Mouse (Mus musculus) left cerebral cortex, adult 11 months (tissue): Measurements from ENCODE around the gene Rsbn1.

Source experiments
- DNase-seq: peaks from one replicate; pipeline ENCODE4 v3.0.0; 2022; ENCODE audit warnings: low spot score

Gene Rsbn1

DNA sequence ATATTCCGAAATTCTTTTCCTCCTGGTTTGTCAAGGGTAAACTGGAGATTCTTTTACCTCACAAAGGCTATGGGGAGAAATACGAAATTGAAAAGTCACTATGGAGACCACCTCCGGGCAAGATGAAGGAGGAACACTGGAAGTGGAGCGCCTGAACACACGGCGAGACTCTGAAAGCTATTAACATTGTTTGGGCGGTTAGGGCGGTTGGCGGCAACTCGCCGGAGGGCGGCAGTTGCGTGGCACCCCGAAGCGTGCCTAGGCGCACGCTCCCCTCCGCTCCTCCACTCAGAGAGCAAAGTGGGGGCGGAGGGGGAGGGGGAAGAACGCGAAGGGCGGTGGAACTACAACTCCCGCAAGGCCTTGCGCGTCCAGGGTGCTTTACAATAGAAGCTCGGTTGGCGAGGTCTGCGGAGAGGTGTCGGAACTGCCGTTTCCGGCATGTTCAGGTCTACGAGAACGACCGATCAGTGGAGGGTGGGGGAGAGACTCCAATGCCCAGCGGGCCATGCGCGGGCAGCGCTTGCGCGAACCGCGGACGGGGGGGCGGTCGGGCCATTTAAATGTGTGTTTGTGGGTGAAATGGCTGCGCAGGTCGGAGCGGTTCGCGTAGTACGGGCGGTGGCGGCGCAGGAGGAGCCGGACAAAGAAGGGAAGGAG lies at the start of gene Rsbn1:
TSS of gene Rsbn1 (plus strand) at position 111 of the 660 bp plus-strand sequence.
- DNase-seq = peak; percentile 96

DNA sequence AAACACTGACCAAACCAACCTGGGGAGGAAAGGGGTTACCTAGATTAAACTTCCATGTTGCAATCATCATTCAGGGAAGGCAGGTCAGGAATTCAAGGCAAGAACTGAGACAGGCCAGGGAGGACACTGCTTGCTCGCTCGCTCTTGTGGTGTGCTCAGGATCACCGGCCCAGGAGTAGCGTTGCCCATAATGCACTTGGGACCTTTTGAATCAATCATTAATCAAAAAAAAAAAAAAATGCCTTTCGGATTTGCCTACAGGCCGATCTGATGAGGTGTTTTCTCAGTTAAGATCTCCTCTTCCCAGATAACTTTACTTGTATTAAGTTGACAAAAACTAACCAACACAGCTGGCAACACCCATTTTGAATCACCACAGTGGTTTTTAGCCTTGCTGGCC lies 49.7 kb upstream of the Rsbn1 start:
- no peak for DNase-seq

DNA sequence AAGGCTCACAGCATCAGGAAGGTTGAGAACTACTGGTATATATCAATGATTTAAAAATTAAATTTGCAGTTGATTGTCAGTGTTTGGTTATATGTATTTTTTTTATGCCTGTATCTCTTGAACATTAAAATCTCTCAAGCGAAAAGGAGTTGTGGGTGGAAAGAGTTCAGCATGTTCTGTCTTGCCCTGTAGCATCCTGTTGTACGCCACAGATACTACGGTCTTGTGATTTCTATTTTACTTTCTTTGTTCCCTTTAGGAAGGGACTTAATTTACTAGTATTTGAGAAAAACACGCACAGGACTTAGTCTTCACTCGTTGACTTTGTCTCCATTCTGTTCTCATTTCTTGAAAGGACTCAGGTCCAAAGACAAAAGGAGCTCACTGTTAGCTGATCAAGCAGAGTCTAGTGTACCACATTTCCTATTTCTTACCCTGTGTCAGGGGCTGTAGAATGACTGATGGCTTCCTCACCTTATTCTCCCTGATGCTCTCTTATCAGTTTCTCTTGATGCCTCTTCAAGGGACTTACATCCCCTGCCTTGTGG lies 46.4 kb upstream of the Rsbn1 start:
- no peak for DNase-seq

DNA sequence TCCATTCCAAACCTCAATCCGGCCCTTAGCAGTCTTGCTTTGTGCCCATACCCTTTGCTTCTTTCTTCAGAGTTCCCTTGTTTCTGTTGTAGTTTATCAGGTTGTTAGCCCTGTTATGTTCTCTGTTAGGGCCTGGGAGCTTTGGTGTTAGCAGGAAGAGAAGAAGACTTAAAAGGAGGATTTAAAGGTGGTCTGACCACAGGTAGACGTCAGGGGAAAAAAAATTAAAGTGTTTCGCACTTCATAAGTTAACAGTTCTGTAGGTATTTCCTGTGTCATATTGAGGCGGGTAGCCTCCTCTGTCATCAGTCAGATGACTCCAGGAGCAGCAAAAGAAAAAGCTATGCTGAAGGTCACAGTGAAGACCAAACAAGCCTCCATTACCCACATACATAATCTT lies 45.9 kb upstream of the Rsbn1 start:
- DNase-seq = no peak

DNA sequence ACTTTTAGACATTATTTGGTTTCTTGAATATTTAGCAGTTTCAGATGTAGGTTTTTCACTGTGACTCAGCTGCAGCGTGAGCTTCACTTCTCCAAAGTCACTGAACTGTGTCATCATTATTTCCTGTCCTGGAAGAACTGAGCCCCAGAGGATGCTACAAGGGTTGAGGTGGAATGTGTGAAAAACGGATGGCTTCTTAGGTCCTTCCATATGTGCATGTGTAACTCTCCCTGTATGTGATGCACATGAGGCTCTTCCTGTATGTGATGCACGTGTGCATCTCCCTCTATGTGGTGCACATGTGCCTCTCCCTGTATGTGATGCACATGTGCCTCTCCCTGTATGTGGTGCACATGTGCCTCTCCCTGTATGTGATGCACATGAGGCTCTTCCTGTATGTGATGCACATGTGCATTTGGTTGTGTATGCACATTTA lies 41.2 kb upstream of the Rsbn1 start:
- no peak for DNase-seq

DNA sequence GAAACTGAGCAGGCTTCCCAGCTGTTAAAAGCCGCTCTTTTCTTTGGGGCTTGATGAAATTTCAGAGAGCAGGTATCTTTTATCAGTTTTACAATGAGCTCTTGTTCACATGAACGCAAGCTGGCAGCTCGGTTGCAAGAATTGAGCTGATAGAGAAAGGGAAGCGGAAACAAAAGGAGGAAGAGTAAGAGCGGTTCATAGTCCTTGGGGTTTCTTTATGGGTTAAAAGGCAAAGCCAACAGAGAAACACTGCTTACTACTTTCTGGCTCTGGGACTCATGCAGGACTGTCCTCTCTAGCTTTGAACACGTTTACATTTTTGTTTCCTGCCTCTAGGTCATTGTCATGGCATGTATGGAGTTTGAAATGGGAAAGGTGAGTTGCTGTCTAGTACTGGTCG lies 39.6 kb upstream of the Rsbn1 start:
- DNase-seq = no peak

DNA sequence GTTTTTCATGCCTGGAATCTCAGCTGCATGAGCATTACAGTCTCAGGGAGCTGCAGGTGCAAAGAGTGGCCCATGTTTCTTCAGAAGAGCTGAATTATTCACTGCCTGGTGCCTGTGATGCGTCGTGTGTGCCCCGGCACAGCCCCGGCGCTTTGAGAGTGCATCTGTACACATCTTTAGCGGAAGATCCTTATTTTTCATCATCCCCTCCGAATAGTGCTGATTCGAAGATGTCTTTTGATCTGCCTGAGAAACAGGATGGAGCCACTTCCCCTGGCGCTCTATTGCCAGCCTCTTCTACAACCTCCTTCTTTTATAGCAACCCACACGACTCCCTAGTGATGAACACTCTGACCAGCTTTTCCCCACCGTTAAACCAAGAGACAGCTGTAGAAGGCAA lies 28.0 kb upstream of the Rsbn1 start:
- DNase-seq = no peak

DNA sequence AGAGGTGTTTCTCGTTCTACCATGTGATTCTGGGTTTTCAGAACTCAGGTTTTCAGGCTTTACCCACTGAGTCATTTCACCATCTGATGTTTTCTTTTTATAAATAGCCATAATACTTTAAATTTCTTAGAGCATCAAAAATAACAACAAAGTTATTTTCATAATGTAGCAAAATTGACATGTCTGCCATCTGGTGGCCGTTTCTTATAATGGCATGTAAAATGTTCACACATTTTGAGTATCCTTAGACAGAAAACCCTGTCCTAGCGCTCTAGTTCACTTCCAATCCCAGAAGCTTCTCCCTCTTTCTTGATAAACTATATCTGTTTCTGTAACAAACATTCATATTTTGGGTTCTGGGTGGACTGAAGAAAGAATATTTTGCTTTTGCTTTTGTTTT lies 26.3 kb upstream of the Rsbn1 start:
- DNase-seq = no peak

DNA sequence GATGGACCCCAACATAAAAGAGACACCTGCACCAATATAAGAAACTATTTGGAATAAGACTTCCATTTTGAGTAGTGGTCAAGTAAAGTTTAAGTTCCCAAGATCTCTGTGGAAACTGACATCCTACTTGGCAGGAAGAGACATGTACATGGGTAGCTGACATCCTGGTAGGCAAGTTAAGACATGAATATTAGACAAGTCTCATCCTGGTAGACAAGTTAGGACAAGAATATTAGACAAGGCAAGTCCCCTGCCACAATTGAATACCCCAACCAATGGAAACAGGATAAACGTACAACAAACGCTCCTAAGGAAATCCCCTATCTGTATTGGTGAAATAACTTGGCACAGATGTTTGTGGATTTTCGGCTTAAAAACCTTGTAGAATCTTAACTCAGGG lies 20.5 kb upstream of the Rsbn1 start:
- DNase-seq = no peak

DNA sequence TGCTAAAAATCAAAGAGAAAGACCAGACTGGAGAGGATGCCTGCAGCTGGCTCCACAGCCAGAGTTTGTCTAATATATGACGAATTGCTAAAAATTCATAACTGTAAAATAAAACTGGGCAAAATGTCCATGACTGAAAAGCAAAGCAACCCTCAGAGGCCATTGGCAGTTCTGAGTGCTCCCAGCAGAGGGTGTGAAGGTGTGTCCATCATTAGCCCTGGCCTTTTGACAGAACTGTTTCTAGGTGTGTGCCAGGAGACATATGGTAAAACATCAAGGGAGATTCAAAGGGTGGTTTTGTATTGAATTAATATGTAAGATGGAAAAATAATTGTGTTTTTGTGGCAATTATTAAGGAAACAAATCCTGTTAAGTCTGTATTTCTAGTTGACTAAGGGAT lies 9.2 kb upstream of the Rsbn1 start:
- DNase-seq = no peak

DNA sequence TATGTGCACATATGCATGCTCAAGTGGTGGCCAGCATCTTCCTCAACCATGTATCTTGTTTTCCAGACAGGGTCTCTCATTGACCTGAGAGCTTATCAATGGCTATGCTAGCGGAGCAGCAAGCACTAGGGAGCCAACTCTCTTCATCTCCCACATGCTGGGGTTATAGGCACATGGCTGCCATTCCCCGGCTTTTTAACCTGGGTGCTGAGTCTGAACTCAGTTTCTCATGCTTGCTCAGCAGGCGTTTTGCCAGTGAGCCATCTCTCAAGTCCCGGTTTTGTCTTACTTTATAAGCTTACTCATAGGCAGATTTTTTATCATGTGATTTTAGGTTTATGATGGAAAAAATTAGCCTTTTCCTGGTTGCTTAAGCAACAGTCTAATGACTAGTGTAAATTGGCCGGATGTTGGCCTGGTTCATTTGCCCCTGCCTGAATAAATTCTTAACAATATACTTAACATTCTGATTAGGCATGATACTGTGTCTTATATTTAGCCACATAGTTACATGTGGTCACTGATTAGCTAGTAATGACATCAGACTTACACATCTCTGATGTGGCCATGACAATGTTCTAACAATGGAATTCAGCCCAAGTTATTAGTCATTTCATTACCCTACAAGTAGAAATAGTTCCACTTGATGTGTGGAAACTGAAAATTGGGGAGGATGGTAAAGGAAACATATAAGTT lies 6.4 kb upstream of the Rsbn1 start:
- DNase-seq = no peak

DNA sequence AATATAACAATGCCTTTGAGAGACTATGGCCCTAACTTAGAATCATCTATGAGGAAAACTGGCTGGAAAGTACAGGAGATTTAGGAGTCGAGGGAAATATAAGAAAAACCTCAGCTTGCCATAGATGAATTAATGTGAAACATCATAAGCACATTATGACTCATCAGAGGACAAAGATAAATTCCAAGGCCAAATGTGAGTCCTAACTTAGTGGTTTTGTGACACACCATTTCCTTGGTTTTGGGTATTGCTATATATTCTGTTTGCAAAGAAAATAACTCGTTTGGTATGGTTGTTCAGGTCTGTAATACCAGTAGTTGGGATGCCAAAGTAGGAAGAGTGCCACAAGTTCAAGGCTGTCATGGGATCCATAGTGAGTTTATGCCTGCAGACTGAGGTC lies 5.1 kb upstream of the Rsbn1 start:
- no peak for DNase-seq

DNA sequence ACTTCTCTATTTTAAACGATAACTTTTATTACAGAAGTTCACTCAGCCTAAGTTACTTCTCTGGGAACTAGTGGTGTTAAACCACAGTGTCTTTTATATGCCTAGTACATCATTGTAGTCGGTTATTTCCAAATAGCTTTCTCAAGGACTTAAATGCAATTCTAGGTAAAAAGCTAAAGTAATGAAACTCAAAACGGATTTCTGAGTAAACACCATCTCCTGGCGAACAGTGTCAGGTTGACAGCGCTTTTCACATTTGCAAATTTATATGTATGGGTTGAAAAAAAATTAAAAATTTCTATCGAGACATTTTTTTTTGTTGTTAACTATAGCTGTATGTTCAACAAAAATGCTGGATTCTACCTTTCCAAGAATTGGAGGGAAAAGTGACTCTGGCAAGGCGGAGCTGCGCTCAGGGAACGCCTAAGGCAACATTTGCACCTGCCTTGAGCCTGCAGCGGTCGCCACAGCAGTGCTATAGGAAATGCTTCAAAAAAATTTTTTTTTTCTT lies 414 bp upstream of the Rsbn1 start:
- DNase-seq = no peak

DNA sequence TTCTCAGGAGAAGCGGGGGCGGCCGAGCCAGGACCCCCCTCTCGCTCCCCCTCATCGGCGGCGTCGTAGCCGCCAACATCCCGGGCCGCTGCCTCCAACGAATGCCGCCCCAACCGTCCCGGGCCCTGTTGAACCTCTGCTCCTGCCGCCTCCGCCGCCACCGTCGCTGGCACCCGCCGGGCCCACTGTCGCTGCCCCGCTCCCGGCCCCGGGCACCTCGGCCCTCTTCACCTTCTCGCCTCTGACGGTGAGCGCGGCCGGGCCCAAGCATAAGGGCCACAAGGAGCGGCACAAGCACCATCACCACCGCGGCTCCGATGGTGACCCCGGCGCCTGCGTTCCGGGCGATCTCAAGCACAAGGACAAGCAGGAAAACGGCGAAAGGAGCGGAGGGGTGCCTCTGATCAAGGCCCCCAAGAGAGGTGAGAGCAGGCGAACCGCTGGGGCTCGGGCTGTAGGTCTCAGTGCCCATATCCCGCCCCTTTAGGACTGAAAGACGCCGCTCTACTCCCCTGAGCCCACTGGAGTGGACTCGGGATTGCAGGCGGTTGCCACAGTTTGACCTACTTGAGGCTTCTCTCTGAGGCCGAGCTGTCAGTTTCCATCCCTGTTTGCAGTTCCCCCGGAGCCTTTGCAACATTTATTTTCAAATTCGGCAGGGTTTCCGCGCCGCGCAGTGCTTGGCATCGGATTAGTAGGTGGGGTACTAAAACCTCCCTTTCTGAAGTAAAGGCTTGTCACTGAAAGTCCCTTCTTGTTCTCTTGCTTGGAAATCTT lies 1.0 kb downstream of the Rsbn1 start:
- no peak for DNase-seq

DNA sequence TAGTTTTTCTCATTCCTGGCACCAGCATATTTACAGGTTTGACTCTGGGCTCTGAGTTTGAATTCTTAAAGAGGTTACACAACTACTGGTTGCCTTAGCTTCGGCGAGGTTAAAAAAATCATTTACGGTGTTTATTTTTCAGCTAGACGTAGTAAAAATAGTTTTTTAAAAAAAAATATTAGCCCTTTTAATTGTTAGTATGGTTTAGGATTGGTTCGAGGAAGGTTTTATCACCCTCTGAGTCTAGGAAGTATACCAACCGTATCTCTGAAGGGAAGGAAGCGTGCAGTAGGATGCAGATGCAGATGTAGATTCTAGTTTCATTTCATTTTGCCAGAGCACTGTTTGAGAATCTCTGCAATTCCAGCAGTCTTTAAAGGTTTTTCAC lies 1.6 kb downstream of the Rsbn1 start:
- no peak for DNase-seq

DNA sequence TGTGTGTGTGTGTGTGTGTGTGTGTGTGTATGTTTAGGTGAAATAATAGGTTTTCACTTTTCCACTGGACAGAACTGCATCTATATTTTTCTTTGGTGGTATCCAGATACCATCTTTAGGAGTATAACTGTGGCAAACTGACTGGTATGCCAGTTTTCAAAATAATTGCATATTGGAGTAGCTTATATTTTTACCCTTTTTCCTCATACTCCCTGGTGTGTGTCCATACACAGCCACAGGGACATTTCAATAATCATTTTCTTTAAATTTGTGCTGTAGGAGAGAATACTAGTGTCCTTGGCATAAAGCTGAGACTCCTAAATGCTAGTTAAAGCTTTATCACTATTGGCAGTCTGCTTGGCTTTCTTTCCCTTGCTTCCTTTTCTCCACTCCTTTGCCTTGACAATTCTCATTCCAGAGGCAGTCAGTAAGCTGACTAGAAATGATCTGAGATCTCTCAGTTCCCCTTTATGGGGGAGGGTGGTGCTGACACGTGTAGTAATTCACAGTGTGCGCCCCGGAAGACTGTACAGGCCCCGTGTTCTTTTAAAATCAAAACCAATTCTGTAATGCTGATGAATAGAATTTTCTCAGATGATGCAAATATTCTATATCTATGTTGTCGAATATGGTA lies 2.4 kb downstream of the Rsbn1 start:
- DNase-seq = no peak

DNA sequence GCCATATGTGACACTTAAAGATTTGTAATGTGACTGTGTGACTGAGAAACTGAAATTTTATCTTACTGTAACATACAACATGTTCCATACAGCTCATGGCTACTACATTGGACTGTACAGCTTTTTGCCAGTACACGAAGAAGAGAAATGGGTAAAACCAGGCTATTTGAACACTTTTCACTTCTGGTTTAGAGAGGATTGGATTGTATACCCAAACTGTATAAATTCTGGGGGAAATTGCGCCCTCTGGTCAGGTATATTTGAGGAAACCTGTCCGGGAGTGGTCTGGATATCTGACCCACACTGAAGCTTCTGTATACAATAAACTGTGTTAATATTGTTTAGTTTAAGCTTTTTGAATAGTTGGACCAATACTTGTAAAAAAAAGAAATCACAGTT lies 2.9 kb downstream of the Rsbn1 start:
- DNase-seq = no peak

DNA sequence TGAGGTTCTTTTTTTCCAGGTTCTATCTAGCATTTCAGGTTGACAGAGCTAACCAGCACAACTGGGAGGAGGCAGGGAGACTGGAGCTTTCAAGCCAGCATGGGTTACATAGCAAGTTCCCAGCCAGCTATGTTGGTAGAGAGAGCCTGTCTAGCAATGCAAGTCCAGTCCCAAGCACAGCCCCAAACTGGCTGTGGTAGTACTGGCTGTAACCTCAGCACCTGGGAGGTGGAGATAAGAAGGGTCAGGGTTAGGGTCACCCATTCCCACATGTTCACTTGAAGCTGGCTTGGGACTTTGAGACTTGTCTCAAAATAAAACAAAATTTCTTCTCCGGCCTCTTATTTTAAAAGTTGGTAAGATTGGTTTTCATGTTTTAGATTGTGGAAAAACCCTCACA lies 6.2 kb downstream of the Rsbn1 start:
- DNase-seq = no peak

DNA sequence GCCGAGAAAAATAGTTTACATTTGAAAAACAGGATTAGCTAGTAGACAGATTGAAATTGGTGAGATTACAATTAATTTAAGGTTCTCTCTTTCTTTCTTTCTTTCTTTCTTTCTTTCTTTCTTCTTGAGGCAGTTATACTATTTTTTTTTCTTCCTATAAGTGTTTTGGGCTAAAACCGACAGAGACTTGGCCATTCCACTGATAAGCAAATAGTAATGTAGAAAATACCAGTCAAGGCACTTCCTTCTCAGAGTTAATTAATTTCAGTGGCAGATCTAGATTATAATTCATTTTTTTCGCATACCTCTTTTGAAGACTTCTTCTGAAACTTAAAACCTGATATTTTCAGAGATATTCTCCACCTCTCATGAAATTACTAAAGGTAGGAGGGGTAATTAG lies 11.4 kb downstream of the Rsbn1 start:
- DNase-seq = no peak

DNA sequence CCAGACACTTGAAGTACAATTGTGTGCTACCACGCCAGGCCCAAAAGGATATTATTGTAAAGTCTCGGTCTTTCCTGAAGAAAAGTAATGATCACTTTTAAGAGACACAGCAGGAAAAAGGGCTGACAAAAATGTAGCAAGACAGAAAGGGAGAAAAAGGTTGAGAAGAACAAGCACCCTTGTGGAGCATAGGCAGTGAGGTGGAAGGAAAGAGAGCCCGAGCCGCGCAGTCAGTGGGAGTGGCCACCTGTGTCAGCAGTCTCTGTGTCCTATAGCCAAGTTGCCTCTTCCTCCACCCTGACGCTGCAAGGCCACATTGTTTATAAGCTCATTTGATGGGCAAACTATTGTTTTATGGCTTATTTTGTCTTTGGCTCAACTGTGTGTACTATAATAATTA lies 13.6 kb downstream of the Rsbn1 start:
- DNase-seq = no peak

DNA sequence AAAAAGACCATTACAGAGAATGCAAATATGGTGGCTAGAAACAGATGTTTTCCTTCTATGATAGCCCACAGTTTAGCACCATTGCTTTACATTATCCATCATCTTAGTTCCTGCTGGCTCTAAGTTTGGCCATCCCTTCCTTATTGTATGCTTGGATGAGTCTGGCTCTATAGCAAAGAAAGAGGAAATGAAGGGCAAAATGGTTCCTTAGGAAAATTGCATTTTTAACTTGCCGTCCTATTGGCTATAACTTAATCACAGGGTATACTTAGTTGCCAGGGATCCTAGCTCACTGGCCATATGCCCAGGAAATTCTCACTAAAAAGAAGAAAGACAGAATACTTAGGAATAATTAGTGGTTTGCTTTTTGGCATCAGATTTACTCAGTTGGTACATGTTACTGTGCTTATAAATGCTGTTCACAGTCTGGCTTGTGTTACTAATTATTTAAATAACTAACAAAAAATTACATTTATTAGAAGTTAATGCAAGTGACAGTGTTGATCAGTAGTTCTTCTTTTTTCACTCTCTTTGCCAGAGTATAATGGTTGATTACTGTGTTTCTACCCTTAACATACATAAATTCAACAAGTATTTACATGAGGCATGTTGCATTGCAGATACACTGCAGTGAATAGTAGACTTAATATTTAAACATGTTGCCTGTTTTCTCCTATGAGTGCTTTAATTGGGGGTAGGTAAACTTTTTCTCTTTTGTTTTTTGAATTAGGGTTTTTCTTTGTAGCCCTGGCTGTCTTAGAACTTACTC lies 31.1 kb downstream of the Rsbn1 start:
- DNase-seq = peak; percentile 21

DNA sequence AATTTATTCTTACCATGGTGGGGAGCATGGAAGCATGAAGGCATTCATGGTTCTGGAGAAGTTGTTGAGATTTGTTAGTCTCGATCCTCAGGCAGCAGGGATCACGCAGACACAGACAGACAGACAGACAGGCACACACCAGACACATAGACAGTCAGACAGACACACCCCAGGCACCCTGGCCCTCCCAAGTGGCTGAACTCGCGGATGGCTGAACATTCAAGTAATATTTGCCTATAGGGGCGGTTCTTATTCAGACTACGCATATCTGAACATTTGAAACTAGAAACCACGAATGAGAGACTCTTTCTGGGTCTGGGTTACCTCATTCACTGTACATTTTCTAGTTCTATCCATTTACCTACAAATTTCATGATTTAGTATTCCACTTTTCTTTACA lies 34.7 kb downstream of the Rsbn1 start:
- DNase-seq = no peak
